Mouse (Mus musculus): ENCODE data around the gene Ksr1. TPM values are rescaled to one million over a fixed set of nuclear protein-coding genes. Genes with fewer than 3 reads are reported as not detected.

Gene Ksr1
- polyA plus RNA-seq (2012; rRNA removed) = 18.7 and 19.6 TPM in 2 replicates

GRCm38 (mm10) chr11:79146331-79146767 is at the start of gene Ksr1:
Gene Ksr1 (minus strand): TSS chr11:79146407.

DNA sequence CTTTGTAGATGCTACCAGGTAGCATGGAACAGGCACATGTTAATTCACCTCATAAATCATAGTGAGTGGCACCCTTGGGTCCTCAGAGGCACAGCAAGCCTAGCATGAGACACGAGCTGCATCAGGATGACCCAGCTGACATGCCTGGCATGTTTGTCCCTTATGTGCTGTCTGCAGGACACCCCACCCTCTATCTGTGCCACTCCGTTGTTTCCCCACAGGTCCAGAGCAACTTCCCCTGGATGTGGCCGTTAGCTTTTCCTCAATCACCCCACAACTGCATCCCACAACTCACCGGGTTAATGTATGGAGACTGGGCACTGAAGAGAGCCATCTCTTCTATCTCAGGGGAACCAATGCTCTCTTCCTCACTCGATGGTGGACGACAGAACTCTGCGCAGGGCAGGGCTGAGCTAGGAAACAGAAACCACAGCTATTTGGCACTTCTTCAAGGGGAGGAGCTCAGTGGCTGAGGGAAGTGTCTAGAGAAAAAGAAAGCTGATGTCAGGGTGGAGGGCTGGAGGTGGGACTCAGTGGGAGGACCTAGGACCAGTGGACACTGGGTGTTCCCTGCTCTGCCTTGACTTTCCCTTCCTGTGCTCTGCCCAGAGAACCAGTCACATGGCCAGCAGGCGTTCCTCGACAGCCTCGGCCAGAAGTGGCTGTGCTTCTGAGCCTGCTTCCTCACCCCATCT is 161.6 kb downstream of the Ksr1 start, which contains the start of gene Lgals9:
Lgals9 (minus strand) TSS at position 464 of the 695 bp plus-strand sequence.

Other genes with a start within 250 kb of the Ksr1 start
- gene Nos2, start 225.6 kb downstream of the Ksr1 start, polyA plus RNA-seq (2012; rRNA removed) = 1.0 and 1.8 TPM in 2 replicates
- 13.7 and 19.5 TPM in 2 replicates for gene Lgals9, start 161.5 kb downstream of the Ksr1 start, polyA plus RNA-seq (2012; rRNA removed)
- gene Wsb1, start 108.3 kb upstream of the Ksr1 start, polyA plus RNA-seq (2012; rRNA removed) = 784 and 883 TPM in 2 replicates
- not detected in 2 replicates for gene Gm9964, start 150.5 kb upstream of the Ksr1 start, polyA plus RNA-seq (2012; rRNA removed)
- 27.8 and 28.5 TPM in 2 replicates for gene Nf1, start 193.3 kb upstream of the Ksr1 start, polyA plus RNA-seq (2012; rRNA removed)